ENCODE assay signal across 25 mouse cellular contexts in the genomic region with DNA sequence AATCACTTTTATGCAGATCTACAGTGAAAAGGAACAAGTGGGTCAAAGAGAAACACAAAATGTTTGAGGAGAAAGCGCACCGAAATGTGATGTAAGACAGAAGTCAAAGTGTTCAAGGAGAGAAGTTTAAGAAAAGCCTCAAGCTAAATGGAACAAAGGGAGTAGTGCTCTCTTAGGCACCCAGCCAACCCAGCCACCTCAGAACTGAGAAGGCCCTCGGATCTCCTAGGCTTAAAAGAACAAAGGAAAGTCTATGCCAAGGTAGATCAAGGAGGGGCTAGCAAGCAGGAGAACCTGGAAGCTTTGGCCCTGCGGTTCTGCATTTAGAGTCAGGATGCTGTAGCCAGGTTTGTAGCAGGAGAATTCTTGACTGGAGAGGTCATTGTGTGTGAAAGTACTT. TPM values are rescaled to one million over a fixed set of nuclear protein-coding genes. Genes with fewer than 3 reads are reported as not detected.
DNase-seq lines count a peak whose midpoint lies in the region; ATAC-seq and TF ChIP-seq lines count a peak whose summit lies in the region.
"Had no signal": no experiment of that assay in that cellular context is flagged by ENCODE, and none has a peak within 500 bp of the region (broad histone marks: within the 10 kb centered on the region; RNA-seq: fewer than 3 reads in every experiment).

No protein-coding gene starts in this region.

- no peak for TF ChIP-seq CTCF in lung, embryonic 14.5 days (IDR thresholded peaks at IDR 0.05; ENCODE audit: low read depth)
- no peak for TF ChIP-seq CTCF in lung, postnatal 0 days (IDR thresholded peaks at IDR 0.05)

- H3K27ac ChIP-seq in embryonic facial prominence, embryonic 14.5 days (replicated peaks; ENCODE audit: low read depth, low read length), result no peak overlapping the region
- H3K27ac ChIP-seq in embryonic facial prominence, embryonic 10.5 days (replicated peaks), result no peak overlapping the region
- no peak overlapping the region for H3K27ac ChIP-seq in lung, embryonic 14.5 days (ENCODE audit: low read depth)
- H3K27ac ChIP-seq in lung, postnatal 0 days (ENCODE audit: low read length), result no peak overlapping the region
- H3K27ac ChIP-seq in intestine, embryonic 15.5 days, result no peak overlapping the region
- H3K27ac ChIP-seq: embryonic facial prominence, embryonic 13.5 days; forebrain, embryonic 10.5 days; forebrain, embryonic 12.5 days had no signal

- WGBS in embryonic facial prominence, embryonic 14.5 days, result 63% methylated on average over 4 of the region's 4 CpGs
- WGBS in embryonic facial prominence, embryonic 10.5 days, result 76% methylated on average over 4 of the region's 4 CpGs
- 73% methylated on average over 4 of the region's 4 CpGs for WGBS in lung, embryonic 14.5 days
- 57% methylated on average over 4 of the region's 4 CpGs for WGBS in lung, postnatal 0 days
- WGBS in intestine, embryonic 15.5 days, result 87% methylated on average over 4 of the region's 4 CpGs

- no peak overlapping the region for H3K4me3 ChIP-seq in embryonic facial prominence, embryonic 14.5 days (ENCODE audit: low read depth, low read length)
- no peak overlapping the region for H3K4me3 ChIP-seq in embryonic facial prominence, embryonic 10.5 days
- H3K4me3 ChIP-seq in lung, embryonic 14.5 days (ENCODE audit: low read depth, low read length), result no peak overlapping the region
- no peak overlapping the region for H3K4me3 ChIP-seq in lung, postnatal 0 days (ENCODE audit: low read depth, low read length)
- no peak overlapping the region for H3K4me3 ChIP-seq in intestine, embryonic 15.5 days (replicated peaks)
- H3K4me3 ChIP-seq: embryonic facial prominence, embryonic 13.5 days; forebrain, embryonic 10.5 days; forebrain, embryonic 12.5 days had no signal

- H3K4me2 ChIP-seq in embryonic facial prominence, embryonic 14.5 days (ENCODE audit: low read depth, low read length), result no peak overlapping the region
- H3K4me2 ChIP-seq in lung, embryonic 14.5 days, result no peak overlapping the region
- no peak overlapping the region for H3K4me2 ChIP-seq in lung, postnatal 0 days (replicated peaks; ENCODE audit: low read depth, low read length)
- H3K4me2 ChIP-seq in intestine, embryonic 15.5 days (replicated peaks), result no peak overlapping the region
- H3K4me2 ChIP-seq: embryonic facial prominence, embryonic 13.5 days; forebrain, embryonic 12.5 days had no signal

- peak; percentile 27 for DNase-seq in embryonic facial prominence, embryonic 14.5 days (ENCODE audit: low spot score)
- DNase-seq in embryonic facial prominence, embryonic 10.5 days (ENCODE audit: low spot score), result no peak
- DNase-seq in lung, embryonic 14.5 days, result peak; percentile 30
- DNase-seq in lung, postnatal 0 days (ENCODE audit: low spot score), result no peak
- DNase-seq: adrenal gland, adult 8-10 months; adrenal gland, postnatal 14 days; adrenal gland, postnatal 36 days; B cell, adult 2 months; cerebellum, adult 11-12 months; cerebellum, adult 2 months; cerebellum, adult 9-10 months; cerebellum, postnatal 10 days; cerebellum, postnatal 25 days had no signal

- H3K27me3 ChIP-seq in embryonic facial prominence, embryonic 14.5 days (replicated peaks; ENCODE audit: control insufficient read depth, insufficient read depth, low read length), result no peaks in the 10 kb centered on the region
- no peaks in the 10 kb centered on the region for H3K27me3 ChIP-seq in embryonic facial prominence, embryonic 10.5 days (replicated peaks; ENCODE audit: low read depth, poor library complexity, severe bottlenecking)
- H3K27me3 ChIP-seq in lung, embryonic 14.5 days (ENCODE audit: insufficient read depth, low read length), result no peaks in the 10 kb centered on the region
- no peaks in the 10 kb centered on the region for H3K27me3 ChIP-seq in lung, postnatal 0 days (replicated peaks; ENCODE audit: insufficient read depth, low read length)
- no peaks in the 10 kb centered on the region for H3K27me3 ChIP-seq in intestine, embryonic 15.5 days (replicated peaks)
- H3K27me3 ChIP-seq: CH12.LX; embryonic facial prominence, embryonic 13.5 days; forebrain, embryonic 12.5 days; Patski had no signal

- H3K4me1 ChIP-seq in embryonic facial prominence, embryonic 14.5 days (ENCODE audit: control insufficient read depth, insufficient read depth, low read length), result no peaks in the 10 kb centered on the region
- H3K4me1 ChIP-seq in embryonic facial prominence, embryonic 10.5 days, result no peaks in the 10 kb centered on the region
- no peaks in the 10 kb centered on the region for H3K4me1 ChIP-seq in lung, embryonic 14.5 days (ENCODE audit: insufficient read depth)
- H3K4me1 ChIP-seq in lung, postnatal 0 days (ENCODE audit: insufficient read depth, low read depth, low read length), result no peaks in the 10 kb centered on the region
- no peaks in the 10 kb centered on the region for H3K4me1 ChIP-seq in intestine, embryonic 15.5 days (replicated peaks)
- H3K4me1 ChIP-seq: embryonic facial prominence, embryonic 13.5 days; forebrain, embryonic 10.5 days; forebrain, embryonic 12.5 days had no signal

- H3K9me3 ChIP-seq in embryonic facial prominence, embryonic 14.5 days (ENCODE audit: control insufficient read depth, low read length), result no peaks in the 10 kb centered on the region
- H3K9me3 ChIP-seq in embryonic facial prominence, embryonic 10.5 days, result no peaks in the 10 kb centered on the region
- H3K9me3 ChIP-seq in lung, embryonic 14.5 days (ENCODE audit: low read depth, low read length), result no peaks in the 10 kb centered on the region
- no peaks in the 10 kb centered on the region for H3K9me3 ChIP-seq in lung, postnatal 0 days (ENCODE audit: low read length)
- no peaks in the 10 kb centered on the region for H3K9me3 ChIP-seq in intestine, embryonic 15.5 days
- H3K9me3 ChIP-seq: embryonic facial prominence, embryonic 13.5 days; forebrain, embryonic 10.5 days; forebrain, embryonic 12.5 days; G1E had no signal

- ATAC-seq in embryonic facial prominence, embryonic 14.5 days (ENCODE audit: low read depth), result no peak
- no peak for ATAC-seq in lung, embryonic 14.5 days (ENCODE audit: insufficient read depth)
- ATAC-seq in lung, postnatal 0 days, result no peak
- ATAC-seq in intestine, embryonic 15.5 days, result no peak
- ATAC-seq: activated CD4-positive, CD25-positive, alpha-beta regulatory T cell, adult 4 months; CD4-positive, CD25-positive, alpha-beta regulatory T cell, adult 4 months; forebrain, embryonic 14.5 days; forebrain, embryonic 16.5 days; Patski had no signal

- no peak overlapping the region for H3K9ac ChIP-seq in embryonic facial prominence, embryonic 14.5 days (ENCODE audit: low read depth, low read length)
- no peak overlapping the region for H3K9ac ChIP-seq in lung, embryonic 14.5 days
- H3K9ac ChIP-seq in lung, postnatal 0 days (replicated peaks; ENCODE audit: low read depth), result no peak overlapping the region
- H3K9ac ChIP-seq in intestine, embryonic 15.5 days, result no peak overlapping the region
- H3K9ac ChIP-seq: embryonic facial prominence, embryonic 13.5 days; forebrain, embryonic 12.5 days had no signal

- no peak for TF ChIP-seq EP300 in lung, postnatal 0 days (IDR thresholded peaks at IDR 0.05)

- no peaks in the 10 kb centered on the region for H3K36me3 ChIP-seq in embryonic facial prominence, embryonic 14.5 days (ENCODE audit: control insufficient read depth, insufficient read depth, low read length)
- no peaks in the 10 kb centered on the region for H3K36me3 ChIP-seq in embryonic facial prominence, embryonic 10.5 days (replicated peaks)
- no peaks in the 10 kb centered on the region for H3K36me3 ChIP-seq in lung, embryonic 14.5 days (ENCODE audit: insufficient read depth)
- no peaks in the 10 kb centered on the region for H3K36me3 ChIP-seq in lung, postnatal 0 days (ENCODE audit: insufficient read depth, low read length)
- no peaks in the 10 kb centered on the region for H3K36me3 ChIP-seq in intestine, embryonic 15.5 days
- H3K36me3 ChIP-seq: embryonic facial prominence, embryonic 13.5 days; forebrain, embryonic 10.5 days; forebrain, embryonic 12.5 days; G1E had no signal

RNA-seq across cellular contexts. Expression of gene Tdrd5, which starts 48.6 kb away (rescaled TPM):
- 0.50 and 0.51 TPM in 2 replicates for polyA plus RNA-seq in embryonic facial prominence, embryonic 14.5 days (2014; fragmentation: Nextera tagmentation; extraction: Ambion mirVana)
- 0.07 and 0.24 TPM in 2 replicates for polyA plus RNA-seq in embryonic facial prominence, embryonic 10.5 days (2016; fragmentation: Nextera tagmentation; extraction: Ambion mirVana)
- polyA plus RNA-seq in lung, embryonic 14.5 days (2014; fragmentation: Nextera tagmentation; extraction: Ambion mirVana), result 1.4 TPM in 2 replicates
- polyA plus RNA-seq in lung, postnatal 0 days (2015; fragmentation: Nextera tagmentation; extraction: Ambion mirVana), result 0.60 and 1.2 TPM in 2 replicates
- polyA plus RNA-seq in intestine, embryonic 15.5 days (2015; fragmentation: Nextera tagmentation; extraction: Ambion mirVana), result 0.70 and 0.74 TPM in 2 replicates
- polyA plus RNA-seq: activated CD4-positive, CD25-positive, alpha-beta regulatory T cell, adult 4 months; CD4-positive, CD25-positive, alpha-beta regulatory T cell, adult 4 months had no signal

RNA-seq across cellular contexts. Expression of gene Fam163a, which starts 50.0 kb away (rescaled TPM):
- 0.64 and 0.92 TPM in 2 replicates for polyA plus RNA-seq in embryonic facial prominence, embryonic 14.5 days (2014; fragmentation: Nextera tagmentation; extraction: Ambion mirVana)
- 1.6 and 2.5 TPM in 2 replicates for polyA plus RNA-seq in embryonic facial prominence, embryonic 10.5 days (2016; fragmentation: Nextera tagmentation; extraction: Ambion mirVana)
- polyA plus RNA-seq in lung, embryonic 14.5 days (2014; fragmentation: Nextera tagmentation; extraction: Ambion mirVana), result 1.0 and 1.2 TPM in 2 replicates
- 0.04 and 0.10 TPM in 2 replicates for polyA plus RNA-seq in lung, postnatal 0 days (2015; fragmentation: Nextera tagmentation; extraction: Ambion mirVana)
- polyA plus RNA-seq in intestine, embryonic 15.5 days (2015; fragmentation: Nextera tagmentation; extraction: Ambion mirVana), result 5.7 and 6.3 TPM in 2 replicates
- polyA plus RNA-seq: activated CD4-positive, CD25-positive, alpha-beta regulatory T cell, adult 4 months; CD4-positive, CD25-positive, alpha-beta regulatory T cell, adult 4 months; G1E; Patski had no signal

RNA-seq across cellular contexts. Expression of gene Nphs2, which starts 55.7 kb away (rescaled TPM):
- polyA plus RNA-seq in embryonic facial prominence, embryonic 14.5 days (2014; fragmentation: Nextera tagmentation; extraction: Ambion mirVana), result 0.08 and 0.15 TPM in 2 replicates
- not detected in 2 replicates for polyA plus RNA-seq in embryonic facial prominence, embryonic 10.5 days (2016; fragmentation: Nextera tagmentation; extraction: Ambion mirVana)
- not detected in 2 replicates for polyA plus RNA-seq in lung, embryonic 14.5 days (2014; fragmentation: Nextera tagmentation; extraction: Ambion mirVana)
- polyA plus RNA-seq in lung, postnatal 0 days (2015; fragmentation: Nextera tagmentation; extraction: Ambion mirVana), result 0.10 and 0.18 TPM in 2 replicates
- polyA plus RNA-seq in intestine, embryonic 15.5 days (2015; fragmentation: Nextera tagmentation; extraction: Ambion mirVana), result 0.05 TPM in 1 of 2 replicates, not detected in the other
- polyA plus RNA-seq: activated CD4-positive, CD25-positive, alpha-beta regulatory T cell, adult 4 months; CD4-positive, CD25-positive, alpha-beta regulatory T cell, adult 4 months; embryonic facial prominence, embryonic 11.5 days; embryonic facial prominence, embryonic 13.5 days; forebrain, embryonic 10.5 days; G1E; Patski had no signal

Comparison
In these comparisons a context has a peak if more than half of its experiments do, and no peak if none do; other contexts are left out.
1. DNase-seq: peak in embryonic facial prominence, embryonic 14.5 days (single experiment) and lung, embryonic 14.5 days (single experiment); none in embryonic facial prominence, embryonic 10.5 days (single experiment) and lung, postnatal 0 days (single experiment).